Mouse (Mus musculus) cerebellum, adult 9-11 months (tissue): ENCODE measurements at regions not wholly inside any gene's neighbourhood (a gene's known extent, or its start where the extent isn't known, plus 50 kb on each side); places are given as distances from the start of the nearest gene placed in this dataset.

Experiments
- DNase-seq: peaks from one replicate; pipeline ENCODE4 v3.0.0; 2022

DNA sequence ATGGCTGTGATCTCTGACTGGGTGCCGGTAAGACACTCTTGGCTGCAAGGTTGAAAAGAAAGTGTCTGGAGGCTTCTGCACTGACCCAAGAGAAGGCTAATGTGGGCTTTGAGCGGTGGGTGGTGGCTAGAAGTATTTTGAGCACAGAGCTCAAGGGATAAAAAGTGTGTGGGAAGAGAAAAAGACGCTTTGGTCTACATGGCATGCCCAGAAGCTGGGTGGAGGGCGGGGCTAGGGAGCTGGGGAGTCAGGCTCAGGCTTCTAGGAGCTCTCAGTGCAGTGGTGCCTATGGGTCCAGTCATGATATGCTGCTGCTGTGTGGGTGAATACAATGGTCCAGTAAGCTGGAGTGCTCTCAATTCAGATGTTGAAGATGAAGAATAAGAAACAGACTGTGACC is 152.1 kb downstream of the Efnb1 start:
- DNase-seq: no peak

DNA sequence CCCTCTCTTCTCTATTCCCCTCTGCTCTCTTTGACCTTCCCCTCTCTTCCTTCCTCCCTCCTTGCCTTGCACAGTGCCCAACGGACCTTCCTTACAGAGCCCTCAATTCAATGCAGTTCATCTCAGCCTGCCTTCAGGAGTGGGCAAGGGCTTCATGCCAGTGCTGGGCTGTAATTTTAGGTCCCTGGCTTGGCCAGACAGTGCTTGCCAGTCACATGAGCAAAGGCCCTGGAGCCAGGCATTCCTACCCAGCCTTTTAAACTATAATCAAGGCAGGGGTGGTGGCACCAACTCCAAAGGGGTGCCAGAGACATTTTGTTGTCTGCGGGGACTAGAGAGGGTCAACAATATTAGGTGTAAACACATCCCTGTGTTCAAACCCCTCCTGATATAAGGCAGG is 150.9 kb downstream of the Efnb1 start:
- no peak for DNase-seq

DNA sequence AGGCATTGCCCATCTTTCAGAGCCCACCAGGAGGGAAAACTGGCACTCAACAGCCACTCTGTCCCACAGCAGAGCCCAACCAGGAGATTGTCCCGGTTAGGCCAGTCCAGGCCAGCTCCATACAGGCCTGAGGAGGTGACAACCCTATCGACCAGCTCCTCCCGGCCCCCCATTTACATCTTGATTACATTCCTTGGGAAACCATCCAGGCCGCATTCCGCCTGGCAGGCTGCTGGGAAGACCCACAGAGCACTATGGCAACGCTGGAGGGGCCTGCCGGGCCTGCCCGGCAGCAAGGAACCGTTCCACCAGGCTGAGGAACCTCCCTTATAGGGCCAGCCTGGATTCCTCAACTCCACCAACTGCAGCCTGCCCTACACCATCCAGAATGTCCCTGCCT is 149.7 kb downstream of the Efnb1 start:
- no peak for DNase-seq

DNA sequence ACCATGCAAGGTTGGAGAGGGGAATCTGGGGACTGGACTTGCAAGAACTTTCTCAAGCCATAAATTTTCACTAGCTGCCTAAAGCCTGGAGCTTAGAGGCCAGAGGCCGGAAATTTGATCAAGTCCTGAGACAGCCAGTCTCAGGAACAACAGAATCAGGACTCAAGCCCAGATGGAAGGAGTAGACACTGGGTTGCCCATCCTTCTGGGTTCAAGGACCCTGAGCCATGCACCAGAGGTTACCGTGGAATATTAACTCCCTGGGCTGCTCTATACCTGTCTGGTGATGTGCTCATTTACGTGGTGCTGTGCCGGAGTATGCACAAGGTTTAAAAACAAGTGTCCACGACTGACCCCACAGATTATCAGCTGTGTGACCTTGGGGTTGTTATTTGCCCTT is 145.1 kb downstream of the Efnb1 start:
- no peak for DNase-seq

DNA sequence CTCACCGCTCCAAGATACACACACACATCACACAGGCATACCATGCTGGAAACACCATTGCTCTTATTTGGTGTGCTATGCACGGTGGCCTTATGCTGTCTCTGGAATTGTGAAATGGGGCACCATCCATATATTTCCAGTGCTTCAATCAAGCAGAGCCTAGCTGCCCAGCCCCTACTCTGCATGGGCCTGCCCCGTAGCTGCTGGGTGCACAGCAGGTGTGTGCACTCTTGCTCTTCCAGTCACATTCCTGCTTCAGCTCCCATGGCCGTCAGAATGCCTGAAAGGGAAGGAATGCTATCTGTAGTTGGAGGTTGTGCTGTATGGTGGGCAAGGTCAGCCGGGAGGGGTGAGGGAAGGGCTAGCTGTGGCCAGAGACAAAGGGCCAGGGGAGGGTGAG is 144.6 kb downstream of the Efnb1 start:
- no peak for DNase-seq

DNA sequence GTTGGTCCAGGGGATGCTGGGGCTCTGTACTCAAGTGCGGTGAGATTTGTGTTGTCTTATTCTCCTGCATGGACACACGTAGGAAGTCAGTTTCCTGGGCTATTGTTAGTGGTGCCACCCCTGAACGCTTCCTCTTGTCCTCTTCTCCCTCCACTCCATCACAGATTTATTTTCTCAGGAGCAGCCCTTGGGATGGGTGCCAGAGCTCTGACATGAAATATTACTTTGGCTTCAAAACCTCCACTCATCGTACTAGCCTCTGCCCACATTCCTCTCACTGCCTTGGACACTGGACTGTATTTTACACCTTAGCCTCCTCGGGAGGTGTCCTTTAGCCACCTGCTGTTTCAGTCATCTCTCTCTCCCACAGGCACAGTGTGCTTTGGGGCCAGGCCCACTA is 139.6 kb downstream of the Efnb1 start:
- DNase-seq: no peak

DNA sequence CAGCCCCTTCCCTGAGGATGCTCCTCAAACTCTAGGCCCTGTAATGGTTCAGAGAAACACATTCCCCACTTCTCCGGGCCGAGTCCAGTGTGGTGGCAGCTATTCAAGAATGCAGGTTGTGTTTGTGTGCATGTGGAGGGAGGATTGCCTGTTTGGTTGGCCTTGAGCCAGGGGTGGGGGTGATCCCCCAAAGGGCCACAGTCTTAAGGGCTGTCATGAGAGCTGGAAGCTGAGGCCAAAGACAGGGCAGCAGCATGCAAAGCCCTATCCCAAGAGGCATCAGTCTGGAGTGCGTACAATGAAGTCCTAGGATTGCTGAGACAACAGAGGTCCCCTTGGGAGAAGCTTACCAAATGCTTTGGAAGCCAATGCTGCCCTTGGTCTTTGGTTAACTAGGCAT is 136.0 kb downstream of the Efnb1 start:
- DNase-seq: no peak

DNA sequence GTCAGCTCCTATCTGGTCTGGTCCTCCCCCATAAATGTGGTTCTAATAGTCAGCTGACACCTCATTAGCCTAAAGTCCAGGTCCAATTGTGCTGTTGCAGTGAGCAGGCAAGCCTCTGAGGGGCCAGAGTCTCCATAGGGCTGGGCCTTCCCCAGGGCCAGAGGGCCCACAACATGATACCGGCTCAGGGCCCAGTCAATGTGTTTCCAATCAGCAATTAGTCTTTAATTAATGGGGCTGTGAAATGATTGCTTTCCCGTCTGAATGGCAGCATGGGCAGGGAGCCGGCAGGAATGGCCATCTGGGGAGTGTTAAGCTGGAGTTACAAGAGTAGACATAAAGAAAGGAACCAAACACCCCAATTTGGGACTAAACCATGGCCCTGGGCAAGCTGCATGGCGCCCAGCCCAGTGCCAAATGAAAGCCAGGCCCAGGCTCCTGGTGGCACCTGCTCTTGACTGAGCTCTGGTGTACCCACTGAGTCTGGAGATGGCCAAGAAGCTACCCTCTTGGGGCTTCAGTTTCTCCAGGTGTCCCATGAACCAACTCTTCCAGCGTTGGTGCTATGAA is 113.2 kb downstream of the Efnb1 start:
- DNase-seq: no peak

DNA sequence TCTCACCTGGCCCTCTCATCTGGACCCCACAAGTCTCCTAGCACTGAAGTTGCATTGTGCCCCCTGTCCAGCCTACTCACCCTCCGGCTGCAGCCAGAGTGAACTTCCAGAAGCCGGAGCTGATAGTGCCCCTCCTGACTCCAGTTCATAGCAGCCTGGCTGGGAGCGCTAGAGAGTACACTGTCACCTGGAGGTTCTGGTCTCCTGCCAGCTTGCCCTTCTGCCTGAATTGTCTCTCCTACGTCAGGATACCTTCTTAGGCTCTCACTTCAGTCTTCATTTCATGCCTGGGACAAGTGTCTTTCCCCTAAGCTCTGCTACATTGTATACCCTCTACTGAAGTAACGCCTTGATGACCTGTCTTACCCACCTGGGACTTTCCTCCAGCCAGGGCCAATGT is 112.3 kb downstream of the Efnb1 start:
- DNase-seq: peak; percentile 22

DNA sequence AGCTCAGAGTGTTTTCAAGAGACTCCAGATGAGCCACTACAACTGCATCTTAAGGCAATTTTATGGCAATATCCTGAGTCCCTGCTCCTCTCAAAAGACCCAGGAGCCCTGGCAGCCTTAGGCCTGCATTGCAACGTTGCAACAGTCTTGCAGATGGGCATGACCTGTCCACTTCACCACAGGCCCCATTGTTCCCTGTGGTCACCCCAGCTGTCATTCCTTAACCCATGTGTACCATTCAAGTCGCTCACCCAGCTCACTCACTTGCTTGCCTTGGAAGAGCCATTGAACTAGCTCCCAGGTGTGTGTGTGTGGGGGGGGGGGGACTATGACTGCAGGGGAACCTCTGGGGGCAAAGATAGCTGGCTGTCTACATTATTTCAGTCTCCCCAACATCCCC is 110.8 kb downstream of the Efnb1 start:
- DNase-seq: peak; percentile 39

DNA sequence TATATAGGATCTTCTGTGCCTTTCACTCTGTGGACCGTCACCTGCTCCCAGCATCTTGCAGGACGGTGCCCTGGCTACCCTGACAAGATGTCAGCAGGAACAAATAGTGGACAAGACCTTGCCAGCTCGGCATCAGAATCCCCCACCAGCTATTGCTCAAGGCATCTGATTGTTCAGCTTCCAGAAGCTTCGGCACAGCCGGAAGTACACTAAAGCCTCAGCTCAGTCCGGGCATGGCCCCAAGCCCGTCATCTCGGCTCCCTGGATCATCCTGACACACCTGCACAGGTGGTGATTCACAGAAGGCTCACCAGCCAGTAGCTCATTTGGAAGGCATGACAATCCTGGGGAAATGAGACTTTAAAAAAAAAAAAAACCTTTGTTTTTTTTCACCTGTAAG is 110.1 kb downstream of the Efnb1 start:
- DNase-seq: no peak

DNA sequence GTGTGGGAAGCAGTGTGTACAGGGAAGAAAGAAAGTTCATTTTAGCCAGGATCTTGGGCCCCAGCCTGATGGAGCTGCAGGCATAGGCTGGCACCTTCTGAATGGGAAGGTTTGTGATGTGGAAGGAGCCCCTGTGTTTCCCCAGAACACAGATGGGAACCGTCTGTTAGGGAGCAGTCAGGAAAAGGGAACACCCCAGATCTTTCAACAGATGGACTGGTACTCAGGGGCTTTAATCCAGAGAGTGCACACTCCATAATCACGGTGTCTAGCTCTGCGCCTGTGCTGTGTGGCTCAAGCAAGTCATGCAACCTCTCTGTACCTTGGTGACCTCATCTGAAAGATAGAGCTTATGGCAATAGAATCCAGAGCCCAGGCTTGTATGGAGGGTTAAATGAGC is 109.6 kb downstream of the Efnb1 start:
- no peak for DNase-seq

DNA sequence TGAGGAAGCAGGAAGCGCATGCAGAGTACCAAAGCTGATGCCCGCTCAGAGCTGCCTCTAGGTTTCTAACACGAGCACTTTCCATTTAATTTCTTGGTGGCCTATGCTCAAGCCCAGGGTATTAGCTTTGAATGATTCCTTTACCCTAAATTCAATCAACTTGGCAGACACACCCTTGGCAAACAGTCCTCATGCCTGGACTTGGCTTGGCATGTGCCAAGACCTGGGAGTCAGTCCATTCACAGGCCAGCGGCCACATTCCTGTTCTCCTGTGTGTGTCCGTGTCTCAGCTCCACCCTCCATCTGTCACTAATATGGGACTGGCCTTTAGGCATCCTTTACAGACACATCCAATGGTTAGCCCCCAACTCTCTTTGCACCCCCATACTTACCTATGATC is 107.3 kb downstream of the Efnb1 start:
- peak; percentile 21 for DNase-seq

DNA sequence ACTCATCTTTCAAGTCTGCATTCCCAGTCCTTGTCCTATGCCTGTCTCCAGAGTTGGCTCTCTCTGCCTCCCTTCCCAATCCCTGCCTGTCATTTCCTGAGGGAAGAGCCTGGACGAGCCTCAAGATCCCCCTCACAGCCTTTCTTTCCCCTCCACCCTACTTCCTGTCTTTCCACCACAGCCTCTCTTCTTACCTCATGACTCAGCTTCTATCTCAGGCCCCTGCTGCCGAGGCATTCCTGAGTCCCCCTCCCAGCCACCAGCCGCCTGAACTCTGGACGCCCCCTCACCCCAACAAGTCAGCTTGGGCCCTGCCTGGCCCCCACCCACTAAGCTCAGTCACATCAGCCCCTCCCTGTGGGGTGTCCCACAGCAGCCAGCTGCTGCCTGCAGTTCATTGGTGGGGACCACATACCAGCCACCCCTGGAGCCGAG is 105.8 kb downstream of the Efnb1 start:
- no peak for DNase-seq

DNA sequence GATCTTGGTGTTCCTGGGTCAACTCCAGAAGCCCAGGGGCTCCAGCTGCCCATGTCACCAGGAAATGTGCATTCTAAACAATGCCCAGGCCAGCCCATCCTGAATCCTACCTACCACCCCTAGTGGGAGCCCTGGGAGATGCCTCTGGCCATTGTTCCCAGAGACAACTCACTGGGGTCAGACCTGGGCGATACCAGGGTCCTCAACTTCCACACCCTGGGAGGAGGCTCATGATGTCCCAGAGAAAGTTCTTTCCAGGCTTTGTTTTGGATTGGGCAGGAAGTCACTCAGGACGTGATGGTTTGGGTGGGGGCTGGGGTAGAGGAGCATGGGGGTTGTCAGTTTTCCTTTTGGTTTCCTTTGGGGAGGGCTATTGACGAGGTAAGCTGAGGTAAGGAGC is 97.1 kb downstream of the Efnb1 start:
- no peak for DNase-seq

DNA sequence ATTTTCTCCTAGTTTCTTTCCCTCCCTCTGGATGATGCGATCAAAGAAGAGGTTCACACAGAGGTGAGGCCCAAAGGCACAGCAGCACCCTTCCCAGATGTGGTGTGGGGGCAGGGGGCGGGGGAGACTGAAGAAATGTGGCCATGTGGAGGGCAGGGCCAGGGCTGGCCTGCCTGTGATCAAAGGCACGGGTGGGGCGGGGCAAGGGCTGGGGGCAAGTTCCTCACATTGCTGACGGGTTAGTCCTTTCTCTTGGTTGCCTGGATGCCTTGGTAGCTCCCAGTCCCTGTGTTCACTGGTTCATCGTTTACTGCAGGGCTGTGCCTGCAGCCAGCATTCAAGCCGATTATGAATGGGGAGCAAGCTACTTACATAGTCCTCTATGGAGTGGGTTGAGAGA is 96.4 kb downstream of the Efnb1 start:
- DNase-seq: no peak

DNA sequence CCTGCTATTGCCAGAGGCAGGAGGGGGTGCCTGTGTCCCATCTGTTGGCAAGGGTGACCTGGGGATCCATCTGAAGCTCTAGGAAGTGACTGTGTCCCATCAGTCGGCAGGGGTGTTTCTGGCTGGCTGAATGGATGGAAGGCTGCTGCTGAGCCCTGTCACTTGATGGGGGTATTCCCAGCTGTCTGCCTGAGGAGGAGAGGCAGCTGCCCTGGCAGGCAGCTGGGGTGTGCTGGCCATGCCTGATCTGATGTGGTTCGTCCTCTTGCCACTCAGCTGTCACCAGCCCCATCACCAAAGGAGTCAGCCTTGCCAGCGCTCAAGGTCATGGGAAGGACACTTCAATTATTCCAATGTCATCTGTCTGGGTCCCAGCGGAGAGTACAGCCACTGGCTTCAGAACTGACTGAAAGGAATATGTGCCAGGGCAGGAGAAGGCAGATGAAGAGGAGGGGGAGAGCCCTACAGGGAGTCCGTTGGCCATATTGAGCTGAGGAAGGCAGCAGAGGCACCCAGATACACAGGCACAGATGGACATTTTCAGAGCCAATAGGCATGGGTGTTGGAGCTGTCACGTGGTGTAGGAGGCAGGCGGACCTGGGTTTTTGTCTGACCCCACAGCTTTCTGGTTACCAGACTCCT is 89.3 kb downstream of the Efnb1 start:
- DNase-seq: no peak

DNA sequence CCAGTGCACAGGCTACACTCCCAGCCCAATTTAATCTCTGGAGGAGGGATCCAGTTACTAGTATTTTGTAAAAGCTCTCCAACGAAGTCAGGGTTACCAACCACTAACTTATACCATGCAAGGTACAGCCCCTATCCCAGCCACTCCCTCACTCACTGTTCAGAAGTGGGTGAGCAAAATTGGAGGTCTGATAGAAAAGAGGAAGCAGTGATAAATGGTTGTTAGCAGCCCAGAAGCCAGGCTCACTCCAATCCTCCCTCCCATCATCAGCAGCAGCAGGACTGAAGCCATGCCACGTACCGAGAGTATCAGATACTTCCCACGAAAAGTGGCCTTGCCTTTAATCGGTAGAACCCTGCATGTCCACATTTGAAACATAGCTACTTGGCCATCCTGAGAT is 86.1 kb downstream of the Efnb1 start:
- DNase-seq: no peak

DNA sequence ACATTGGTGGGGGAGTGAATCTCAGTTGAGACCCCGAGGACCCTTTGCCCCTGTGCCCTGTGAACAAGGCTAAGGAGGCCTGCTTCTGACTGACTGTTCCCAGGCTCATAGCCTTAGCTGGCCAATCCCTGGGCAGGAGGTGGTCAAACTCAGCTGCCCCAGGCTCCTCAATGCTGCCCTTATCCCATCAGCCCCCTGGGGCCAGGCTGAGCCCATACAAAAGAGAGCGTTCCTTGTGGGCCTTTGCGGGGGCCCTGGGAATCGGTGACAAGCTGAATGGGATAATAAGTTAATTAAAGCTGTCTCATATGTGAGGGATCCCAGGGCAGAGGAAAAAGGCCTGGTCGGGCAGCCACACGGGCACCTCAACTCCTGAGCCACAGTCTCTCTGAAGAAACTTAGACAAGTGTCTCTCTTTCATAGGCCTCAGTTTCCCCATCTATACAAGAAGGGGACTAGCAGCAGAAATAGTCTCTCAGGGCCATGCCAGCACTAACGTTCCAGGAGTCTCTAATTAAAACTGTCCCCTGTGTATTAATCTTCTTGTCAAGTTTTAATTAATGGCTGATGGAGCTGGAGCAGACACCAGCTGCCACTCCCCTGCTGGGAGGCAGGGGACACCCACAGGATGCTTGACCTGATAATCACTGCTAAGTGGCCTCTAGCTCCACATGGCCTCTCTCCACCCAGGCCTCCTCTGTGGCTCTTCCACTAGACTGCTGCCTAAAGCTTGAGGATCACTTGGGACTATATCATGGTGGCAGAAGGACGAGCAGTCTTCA is 84.9 kb downstream of the Efnb1 start:
- DNase-seq: no peak

DNA sequence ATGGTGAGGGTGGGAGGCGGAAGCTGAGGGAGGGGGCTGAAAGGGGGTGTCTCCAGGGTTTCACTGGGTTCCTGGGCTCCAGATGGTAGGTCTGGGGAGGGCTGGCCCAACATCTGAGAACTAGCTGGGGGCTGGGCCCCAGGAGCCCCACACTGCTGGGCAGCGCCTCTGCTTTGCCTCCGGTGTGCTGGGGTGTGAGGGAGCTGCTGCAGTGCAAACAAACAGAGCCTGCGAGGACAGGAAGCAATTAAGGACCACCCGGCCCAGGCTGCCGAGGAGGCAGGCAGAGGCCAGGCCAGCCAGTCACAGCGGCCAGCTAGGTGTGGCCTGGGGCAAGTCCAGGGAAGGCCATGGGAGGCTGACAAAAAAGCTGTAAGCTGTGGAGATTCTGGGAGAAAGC is 82.3 kb downstream of the Efnb1 start:
- DNase-seq: no peak

DNA sequence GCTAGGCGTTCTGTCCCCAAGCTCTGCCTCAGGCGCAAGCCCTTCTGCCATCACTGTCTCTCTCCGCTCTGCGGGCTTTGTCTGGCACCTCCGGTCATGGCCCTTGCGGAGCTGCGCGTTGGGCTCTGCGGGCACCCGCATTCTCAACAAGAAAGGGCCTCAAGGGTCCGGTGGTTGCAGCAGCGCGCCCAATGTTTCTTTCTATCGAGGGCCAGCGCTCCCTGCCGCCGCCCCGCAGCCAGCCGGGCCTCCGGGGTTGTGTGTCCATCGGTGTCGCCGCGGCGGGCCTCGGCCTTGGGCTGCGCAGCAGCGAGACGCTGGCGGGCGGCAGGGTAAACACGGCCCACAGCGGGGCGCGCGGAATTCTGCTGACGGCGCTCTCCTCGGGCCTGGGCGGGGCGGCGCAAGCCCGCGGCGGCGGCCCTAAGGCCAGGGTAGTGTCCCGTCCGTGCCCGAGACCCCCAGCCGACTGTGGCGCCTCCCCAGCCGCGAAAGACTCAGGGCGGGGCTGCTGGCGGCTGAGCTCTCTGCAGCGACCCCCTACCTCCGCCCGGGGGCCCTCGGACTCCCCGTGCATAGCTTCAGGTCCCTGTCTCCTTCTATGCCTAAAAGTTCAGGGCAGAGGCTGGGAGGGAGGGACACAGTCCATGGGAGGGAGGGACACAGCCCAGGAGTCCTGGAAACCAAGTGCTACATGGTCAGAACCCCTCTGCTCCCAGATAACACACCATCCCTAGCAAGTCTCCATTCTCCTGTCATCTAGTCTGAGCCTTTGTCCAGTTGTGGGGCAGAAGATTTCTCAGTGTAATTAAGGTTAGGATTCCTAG is 80.9 kb downstream of the Efnb1 start:
- peak; percentile 36 for DNase-seq

DNA sequence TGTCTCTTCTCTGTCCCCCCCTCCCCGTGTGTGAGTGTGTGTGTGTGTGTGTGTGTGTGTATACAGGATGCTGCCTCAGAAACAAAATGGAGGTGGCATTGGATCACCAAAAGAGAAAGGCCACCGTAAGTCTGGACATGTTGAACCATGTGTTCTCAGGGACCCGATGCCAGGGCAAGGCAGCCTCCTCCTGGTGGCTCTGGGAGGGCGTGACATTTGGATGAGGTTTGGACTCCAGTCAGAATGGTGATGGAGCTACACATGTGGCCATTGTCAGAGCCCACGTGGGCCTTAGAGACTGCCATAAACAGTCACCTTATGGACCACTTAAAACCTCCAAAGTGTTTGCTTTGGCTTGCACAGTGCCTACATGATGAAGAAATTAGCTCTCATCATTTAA is 80.0 kb downstream of the Efnb1 start:
- peak; percentile 21 for DNase-seq

DNA sequence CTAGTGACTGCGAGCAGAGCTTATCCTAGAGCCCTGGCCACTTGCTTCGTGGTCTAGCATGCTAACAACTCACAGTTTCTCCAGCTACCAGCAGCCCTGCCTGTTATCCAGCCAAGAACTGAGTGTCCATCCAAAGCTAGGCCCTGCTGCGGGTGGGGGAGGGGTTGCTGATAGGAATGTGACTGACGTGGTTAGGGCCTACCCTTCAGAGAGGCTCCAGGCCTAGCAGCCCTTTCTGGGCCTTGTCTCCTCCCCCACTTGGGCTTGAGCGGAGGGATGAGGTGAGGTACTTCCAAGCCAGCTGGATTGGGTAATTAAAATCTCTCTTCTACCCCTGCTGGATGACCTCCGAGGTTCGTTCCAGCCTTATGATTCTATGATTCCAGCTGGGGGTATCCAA is 79.2 kb downstream of the Efnb1 start:
- DNase-seq: no peak
